Mouse (Mus musculus) limb, embryonic 14.5 days (tissue): ENCODE measurements around the gene Pax4. TPM values are rescaled to one million over a fixed set of nuclear protein-coding genes. Genes with fewer than 3 reads are reported as not detected.

Source experiments
- ATAC-seq: fragments of 200-750 bp; cut with Nextera tagmentation; 2 replicates; pipeline ENCODE4 v1.8.0; 2017; ENCODE audit warnings: low read depth, moderate number of reproducible peaks, moderate TSS enrichment; ENCODE audit not compliant: low FRiP score
- DNase-seq: peaks from one replicate; pipeline ENCODE4 v3.0.0-alpha.2; 2015; ENCODE audit warnings: low spot score
- H3K27ac ChIP-seq: fragments of 300-500 bp; sonication (generic); replicated peaks from 2 replicates; pipeline ENCODE4 v1.5.1; 2014; ENCODE audit warnings: low read depth, mild to moderate bottlenecking, low read length, moderate library complexity, mixed read lengths
- H3K27me3 ChIP-seq: fragments of 300-500 bp; sonication (generic); 2 replicates; pipeline ENCODE4 v1.6.1; 2014; ENCODE audit warnings: low read length, mixed read lengths; ENCODE audit not compliant: control insufficient read depth, insufficient read depth
- H3K36me3 ChIP-seq: fragments of 300-500 bp; sonication (generic); 2 replicates; pipeline ENCODE4 v1.6.1; 2014; ENCODE audit warnings: mild to moderate bottlenecking, low read length, moderate library complexity, mixed read lengths; ENCODE audit not compliant: control insufficient read depth, insufficient read depth
- H3K4me1 ChIP-seq: fragments of 300-500 bp; sonication (generic); 2 replicates; pipeline ENCODE4 v1.6.1; 2014; ENCODE audit warnings: antibody characterized with exemption, low read length, mixed read lengths; ENCODE audit not compliant: control insufficient read depth, insufficient read depth
- H3K4me2 ChIP-seq: fragments of 300-500 bp; sonication (generic); replicated peaks from 2 replicates; pipeline ENCODE4 v1.6.1; 2014; ENCODE audit warnings: low read depth, mild to moderate bottlenecking, low read length, moderate library complexity; ENCODE audit not compliant: severe bottlenecking
- H3K4me3 ChIP-seq: fragments of 300-500 bp; sonication (generic); replicated peaks from 2 replicates; pipeline ENCODE4 v1.5.1; 2014; ENCODE audit warnings: low read length
- H3K9ac ChIP-seq: fragments of 300-500 bp; sonication (generic); 2 replicates; pipeline ENCODE4 v1.6.1; 2014; ENCODE audit warnings: mild to moderate bottlenecking, low read depth, low read length, moderate library complexity; ENCODE audit not compliant: severe bottlenecking
- H3K9me3 ChIP-seq: fragments of 300-500 bp; sonication (generic); 2 replicates; pipeline ENCODE4 v1.6.1; 2016; ENCODE audit warnings: low read length; ENCODE audit not compliant: control insufficient read depth
- POLR2A ChIP-seq: fragments of 200-500 bp; IDR thresholded peaks from 2 replicates; pipeline ENCODE4 v1.8.0; 2012; ENCODE audit warnings: inconsistent platforms, mild to moderate bottlenecking, moderate library complexity, borderline replicate concordance; ENCODE audit not compliant: insufficient read depth, insufficient read length; ENCODE audit errors: extremely low read depth
- WGBS: fragments of 180-500 bp; shearing (Covaris S2); extraction: QIAGEN DNeasy Blood & Tissue Kit; methylation state at CpG from one replicate; pipeline ENCODE4 v1.1.7; 2014; 5-methylcytosine and 5-hydroxymethylcytosine counted together
- polyA plus RNA-seq, 2 experiments: library from polyadenylated mRNA; depleted of rRNA in 1 of 2; stranded (reverse) in 1 of 2; unstranded in 1 of 2; fragments of >200 nt; fragmentation: Nextera tagmentation in 1 of 2; extraction: Ambion mirVana in 1 of 2; gene quantifications; 2 replicates each; pipeline versions ENCODE4 v1.2.1 to v1.2.3; 2012 to 2014

Pax4 gene
- polyA plus RNA-seq, 2 experiments: not detected

DNA sequence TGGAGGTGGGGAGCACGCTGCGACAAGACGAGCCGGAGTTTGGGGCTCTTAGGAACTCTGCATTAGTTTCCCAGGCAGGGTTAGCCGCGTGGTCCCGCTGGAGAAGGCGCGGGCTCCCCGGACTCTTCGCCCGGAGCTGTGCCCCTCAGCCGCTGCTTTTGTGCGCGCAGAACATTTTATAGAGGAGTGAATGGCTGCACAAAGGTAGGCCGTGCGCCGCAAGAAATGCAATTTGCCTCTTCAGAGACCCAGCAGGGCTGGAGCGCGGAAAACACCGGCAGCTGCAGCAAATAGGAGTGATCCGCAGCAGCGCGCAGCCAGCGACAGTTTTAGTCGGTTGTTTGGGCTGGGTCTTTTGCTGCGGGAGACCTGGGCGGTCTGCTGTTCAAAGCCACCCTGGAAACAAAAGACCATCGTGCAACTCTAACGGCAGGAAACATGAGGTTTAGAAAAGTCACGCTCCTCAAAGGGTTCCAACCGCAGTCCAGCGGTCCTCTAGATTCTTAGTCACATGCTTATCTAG is 51.4 kb downstream of the Pax4 start, which contains the start of gene Zfp800:
Gene Zfp800 (minus strand): TSS at position 325 of the 523 bp plus-strand sequence.
- Histone ChIP-seq H3K9ac (peak within 1 kb of the TSS; percentile 57), H3K4me2 (peak within 1 kb of the TSS; percentile 86), H3K4me3 (peak within 1 kb of the TSS; percentile 46), H3K27ac (no peak within 1 kb of the TSS), H3K27me3 (peaks cover 15% of the 10 kb centered on the region), H3K4me1 (no peaks in the 10 kb centered on the region; the same call in 1 of the 2 replicates), H3K9me3 (peaks cover 3% of the 10 kb centered on the region; the same call in 1 of the 2 replicates), H3K36me3 (no peaks in the 10 kb centered on the region)
- WGBS: under 1% methylated on average over 33 of the region's 33 CpGs
- 0 out of 2 replicates have a peak, but pooled peaks have one; percentile 26 for ATAC-seq
- no peak for DNase-seq
- no peak for TF ChIP-seq POLR2A

DNA sequence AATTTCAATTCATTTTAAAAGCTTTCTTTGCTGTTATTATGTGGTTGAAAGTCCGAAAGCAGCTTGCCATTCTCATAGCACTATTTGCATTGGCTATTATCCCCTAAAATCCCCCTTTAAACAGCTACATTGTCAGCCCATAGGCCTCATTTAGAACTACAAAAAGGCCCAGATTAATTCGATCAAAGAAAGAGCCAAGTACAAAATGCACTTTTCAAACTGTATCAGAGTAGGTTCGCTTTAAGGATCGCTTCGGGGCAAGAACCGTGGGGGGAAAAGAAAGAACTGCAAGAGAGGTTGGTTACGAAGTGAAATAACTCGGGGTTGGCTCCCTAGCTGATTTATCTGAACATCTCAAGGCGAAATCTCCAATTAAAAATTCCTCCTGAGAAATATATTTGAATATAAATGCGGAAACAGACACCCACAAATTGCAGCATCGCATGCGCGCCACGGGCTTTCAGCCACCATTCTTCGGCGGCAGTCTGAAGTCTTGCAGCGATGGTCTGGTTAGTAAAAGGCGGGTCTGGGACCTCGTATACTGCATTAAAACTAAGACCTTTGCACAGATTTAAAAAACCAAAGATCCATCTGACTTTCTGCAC is 52.2 kb downstream of the Pax4 start:
- Histone ChIP-seq H3K27me3 (peaks cover 15% of the 10 kb centered on the region), H3K9ac (peak overlapping the region; percentile 57), H3K4me1 (no peaks in the 10 kb centered on the region; the same call in 1 of the 2 replicates), H3K9me3 (peaks cover 3% of the 10 kb centered on the region; the same call in 1 of the 2 replicates), H3K4me2 (peak overlapping the region; percentile 86), H3K36me3 (no peaks in the 10 kb centered on the region), H3K4me3 (peak overlapping the region; percentile 46), H3K27ac (no peak overlapping the region)
- WGBS: 4% methylated on average over 19 of the region's 19 CpGs
- TF ChIP-seq POLR2A: no peak
- peak; percentile 55; the same call in 1 of the 2 replicates for ATAC-seq
- DNase-seq: no peak

DNA sequence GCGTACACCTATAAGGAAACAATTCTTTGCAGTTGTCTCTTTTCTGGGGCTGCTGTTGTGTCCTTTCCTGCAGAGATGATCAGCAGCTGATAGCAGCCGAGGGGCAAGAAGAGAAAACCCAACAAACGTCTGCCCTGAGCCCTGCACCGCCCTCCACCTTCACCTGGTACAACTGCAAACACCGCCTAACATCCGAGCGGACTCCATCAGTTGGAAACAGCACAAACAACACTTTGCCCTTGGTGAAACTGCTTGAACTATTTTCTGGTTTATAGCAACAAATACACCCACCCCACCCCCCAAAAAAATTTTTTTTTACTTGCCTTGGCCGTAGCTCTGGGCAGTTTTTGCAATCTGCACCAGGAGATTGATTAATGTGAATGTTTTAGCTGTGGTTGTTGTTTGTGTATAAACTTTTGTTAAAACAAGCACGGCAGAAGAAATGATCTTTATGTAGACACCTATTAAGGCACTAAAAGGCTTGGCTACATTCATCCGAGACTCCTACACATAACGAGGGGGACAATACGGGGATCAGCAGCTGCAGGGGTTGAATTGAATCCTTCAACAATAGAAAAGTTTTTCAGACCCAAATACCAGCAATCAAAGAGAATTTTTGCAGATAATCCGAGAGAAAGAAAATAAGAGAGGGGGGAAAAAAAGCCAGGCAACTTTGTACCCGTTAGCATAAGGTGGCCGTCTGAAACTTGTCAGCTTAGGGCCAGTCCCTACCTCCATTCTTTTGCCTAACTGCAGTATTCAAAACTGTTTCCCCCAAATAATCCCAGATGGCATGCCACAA is 52.9 kb downstream of the Pax4 start:
- H3K36me3 ChIP-seq: no peaks in the 10 kb centered on the region
- peak overlapping the region; percentile 46 for H3K4me3 ChIP-seq
- H3K27me3 ChIP-seq: peaks cover 15% of the 10 kb centered on the region
- no peak overlapping the region for H3K27ac ChIP-seq
- 33% methylated on average over 15 of the region's 15 CpGs for WGBS
- ATAC-seq: no peak
- H3K4me1 ChIP-seq: no peaks in the 10 kb centered on the region; the same call in 1 of the 2 replicates
- no peak for DNase-seq
- H3K9ac ChIP-seq: 0 out of 2 replicates have a peak overlapping the region, but pooled peaks have one; percentile 57
- TF ChIP-seq POLR2A: no peak
- peak overlapping the region; percentile 86 for H3K4me2 ChIP-seq
- peaks cover 3% of the 10 kb centered on the region; the same call in 1 of the 2 replicates for H3K9me3 ChIP-seq

Other genes starting within 250 kb of the Pax4 start
- 6.0 and 7.1 TPM in 2 replicates for gene Zfp800, start 51.3 kb downstream of the Pax4 start, polyA plus RNA-seq (2012; rRNA removed)
- gene Zfp800, start 51.3 kb downstream of the Pax4 start, polyA plus RNA-seq (2014; fragmentation: Nextera tagmentation; extraction: Ambion mirVana): 19.5 and 20.3 TPM in 2 replicates
- gene Arf5, start 25.8 kb downstream of the Pax4 start, polyA plus RNA-seq (2012; rRNA removed): 370 and 533 TPM in 2 replicates
- gene Arf5, start 25.8 kb downstream of the Pax4 start, polyA plus RNA-seq (2014; fragmentation: Nextera tagmentation; extraction: Ambion mirVana): 413 and 428 TPM in 2 replicates
- gene Fscn3, start 21.6 kb downstream of the Pax4 start, polyA plus RNA-seq (2012; rRNA removed): 0.11 and 0.17 TPM in 2 replicates
- not detected in 2 replicates for gene Fscn3, start 21.6 kb downstream of the Pax4 start, polyA plus RNA-seq (2014; fragmentation: Nextera tagmentation; extraction: Ambion mirVana)
- 5.8 and 6.7 TPM in 2 replicates for gene Gcc1, start 21.0 kb downstream of the Pax4 start, polyA plus RNA-seq (2012; rRNA removed)
- 8.6 and 9.4 TPM in 2 replicates for gene Gcc1, start 21.0 kb downstream of the Pax4 start, polyA plus RNA-seq (2014; fragmentation: Nextera tagmentation; extraction: Ambion mirVana)
- 104 and 113 TPM in 2 replicates for gene Snd1, start 25.8 kb upstream of the Pax4 start, polyA plus RNA-seq (2012; rRNA removed)
- gene Snd1, start 25.8 kb upstream of the Pax4 start, polyA plus RNA-seq (2014; fragmentation: Nextera tagmentation; extraction: Ambion mirVana): 120 and 128 TPM in 2 replicates